Mouse (Mus musculus): ENCODE measurements at regions not wholly inside any gene's neighbourhood (a gene's known extent, or its start where the extent isn't known, plus 50 kb on each side); places are given as distances from the start of the nearest gene placed in this dataset.

GRCm38 (mm10) chr5:64463570-64463969, 307.5 kb downstream of the Tbc1d1 start:
- H3K9ac ChIP-seq = no peak overlapping the region
- no peaks in the 10 kb centered on the region for H3K27me3 ChIP-seq (replicated peaks)
- no peak overlapping the region for H3K27ac ChIP-seq (replicated peaks)
- ATAC-seq (ENCODE audit: extremely low read depth, insufficient number of reproducible peaks, low FRiP score, low TSS enrichment) = no peak
- H3K4me1 ChIP-seq = no peaks in the 10 kb centered on the region
- H3K9me3 ChIP-seq = no peaks in the 10 kb centered on the region
- H3K4me2 ChIP-seq = no peak overlapping the region
- no peaks in the 10 kb centered on the region for H3K36me3 ChIP-seq
- WGBS = 68% methylated on average over 5 of the region's 5 CpGs
- no peak overlapping the region for H3K4me3 ChIP-seq

GRCm38 (mm10) chr5:64466320-64466719, 310.2 kb downstream of the Tbc1d1 start:
- no peaks in the 10 kb centered on the region for H3K27me3 ChIP-seq (replicated peaks)
- H3K4me3 ChIP-seq = no peak overlapping the region
- no peak for ATAC-seq (ENCODE audit: extremely low read depth, insufficient number of reproducible peaks, low FRiP score, low TSS enrichment)
- no peak overlapping the region for H3K27ac ChIP-seq (replicated peaks)
- no peak overlapping the region for H3K4me2 ChIP-seq
- WGBS = 78% methylated on average over 3 of the region's 3 CpGs
- H3K9ac ChIP-seq = no peak overlapping the region
- H3K36me3 ChIP-seq = no peaks in the 10 kb centered on the region
- H3K4me1 ChIP-seq = no peaks in the 10 kb centered on the region
- no peaks in the 10 kb centered on the region for H3K9me3 ChIP-seq

DNA sequence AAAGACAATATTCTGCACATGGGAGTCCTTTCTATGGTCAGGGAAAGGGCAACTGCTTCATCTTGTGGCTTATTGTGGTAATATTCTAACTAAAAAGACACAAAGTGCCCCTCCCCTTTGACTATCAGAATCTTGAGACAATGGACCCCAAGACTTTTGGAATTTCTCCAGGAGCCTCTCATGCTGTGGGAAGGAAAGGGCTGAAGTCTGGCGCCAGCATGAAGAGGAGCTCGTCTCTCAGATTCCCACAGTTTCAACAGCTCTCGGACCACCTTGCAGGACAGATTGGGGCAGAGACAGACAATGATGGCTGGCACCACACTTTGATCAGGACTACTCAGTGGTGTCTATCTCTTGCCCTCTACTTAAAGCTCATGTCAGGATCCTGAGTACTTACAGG, 311.8 kb downstream of the Tbc1d1 start:
- ATAC-seq (ENCODE audit: extremely low read depth, insufficient number of reproducible peaks, low FRiP score, low TSS enrichment) = no peak
- H3K36me3 ChIP-seq = no peaks in the 10 kb centered on the region
- no peak overlapping the region for H3K4me3 ChIP-seq
- H3K27ac ChIP-seq (replicated peaks) = no peak overlapping the region
- H3K27me3 ChIP-seq (replicated peaks) = no peaks in the 10 kb centered on the region
- no peak overlapping the region for H3K9ac ChIP-seq
- peaks cover 5% of the 10 kb centered on the region for H3K4me1 ChIP-seq
- no peaks in the 10 kb centered on the region for H3K9me3 ChIP-seq
- WGBS = 69% methylated on average over 3 of the region's 3 CpGs
- H3K4me2 ChIP-seq = no peak overlapping the region

DNA sequence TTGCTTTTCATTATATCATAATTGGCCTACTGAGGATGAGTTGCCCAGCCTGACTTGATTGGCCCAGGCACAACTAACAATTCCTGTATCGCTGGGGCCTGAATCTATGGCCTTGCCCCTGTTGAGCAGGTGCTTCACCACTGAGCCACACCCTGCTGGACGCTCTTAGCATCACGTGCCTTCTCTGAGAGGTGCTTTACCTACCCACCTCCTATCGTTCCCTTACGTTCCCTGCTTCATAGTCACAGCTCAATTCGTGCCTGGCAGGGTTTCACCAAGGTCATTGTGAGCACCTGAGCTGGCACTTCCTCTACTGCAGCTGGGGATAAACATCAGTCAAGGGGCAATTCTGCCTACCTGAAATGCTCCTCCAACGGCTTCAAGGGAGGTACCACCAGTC, 312.2 kb downstream of the Tbc1d1 start:
- WGBS = 80% methylated on average over 7 of the region's 7 CpGs
- no peak for ATAC-seq (ENCODE audit: extremely low read depth, insufficient number of reproducible peaks, low FRiP score, low TSS enrichment)
- H3K27ac ChIP-seq (replicated peaks) = no peak overlapping the region
- H3K36me3 ChIP-seq = no peaks in the 10 kb centered on the region
- H3K4me3 ChIP-seq = no peak overlapping the region
- H3K4me1 ChIP-seq = peaks cover 5% of the 10 kb centered on the region
- no peaks in the 10 kb centered on the region for H3K27me3 ChIP-seq (replicated peaks)
- no peaks in the 10 kb centered on the region for H3K9me3 ChIP-seq
- H3K4me2 ChIP-seq = no peak overlapping the region
- no peak overlapping the region for H3K9ac ChIP-seq

GRCm38 (mm10) chr5:64472008-64472407, 315.9 kb downstream of the Tbc1d1 start:
- no peak for ATAC-seq (ENCODE audit: extremely low read depth, insufficient number of reproducible peaks, low FRiP score, low TSS enrichment)

DNA sequence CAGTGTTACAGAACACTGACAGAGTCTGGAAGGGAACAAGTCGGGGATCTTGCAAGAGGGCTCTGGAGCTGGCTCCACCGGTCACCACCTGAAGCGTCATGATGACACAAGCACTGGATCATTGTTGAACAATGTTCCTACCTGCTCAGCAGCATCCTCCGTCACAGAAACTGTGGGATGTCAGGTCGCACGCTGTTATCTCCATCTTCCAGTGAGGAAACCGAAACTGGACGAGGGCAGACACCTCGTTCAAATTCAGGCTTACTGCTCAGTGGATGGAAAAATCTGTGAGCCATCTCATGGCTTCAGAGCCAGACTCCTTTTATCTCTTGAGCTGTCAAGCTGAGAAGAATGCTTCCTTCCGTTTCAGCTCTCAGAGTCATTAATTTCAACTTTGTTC, 316.3 kb downstream of the Tbc1d1 start:
- WGBS = 42% methylated on average over 10 of the region's 10 CpGs
- Histone ChIP-seq H3K27ac (replicated peaks) (no peak overlapping the region), H3K4me2 (no peak overlapping the region), H3K9ac (no peak overlapping the region), H3K4me1 (peaks cover 5% of the 10 kb centered on the region), H3K9me3 (no peaks in the 10 kb centered on the region), H3K36me3 (no peaks in the 10 kb centered on the region), H3K27me3 (replicated peaks) (no peaks in the 10 kb centered on the region), H3K4me3 (no peak overlapping the region)
- ATAC-seq (ENCODE audit: extremely low read depth, insufficient number of reproducible peaks, low FRiP score, low TSS enrichment) = no peak

More at GRCm38 (mm10) chr5:64472008-64472407, 315.9 kb downstream of the Tbc1d1 start:
- no peaks in the 10 kb centered on the region for H3K9me3 ChIP-seq
- H3K27me3 ChIP-seq (replicated peaks) = no peaks in the 10 kb centered on the region
- H3K4me1 ChIP-seq = peaks cover 5% of the 10 kb centered on the region
- H3K4me2 ChIP-seq = no peak overlapping the region
- no peak overlapping the region for H3K27ac ChIP-seq (replicated peaks)
- WGBS = 60% methylated on average over 3 of the region's 3 CpGs
- no peak overlapping the region for H3K4me3 ChIP-seq
- H3K9ac ChIP-seq = no peak overlapping the region
- no peaks in the 10 kb centered on the region for H3K36me3 ChIP-seq

GRCm38 (mm10) chr5:64474868-64475267, 318.8 kb downstream of the Tbc1d1 start:
- Histone ChIP-seq H3K36me3 (no peaks in the 10 kb centered on the region), H3K4me1 (peaks cover 5% of the 10 kb centered on the region), H3K27me3 (replicated peaks) (no peaks in the 10 kb centered on the region), H3K9me3 (no peaks in the 10 kb centered on the region), H3K4me2 (no peak overlapping the region), H3K9ac (no peak overlapping the region), H3K4me3 (no peak overlapping the region), H3K27ac (replicated peaks) (no peak overlapping the region)
- WGBS = 80% methylated on average over 1 of the region's 1 CpGs
- no peak for ATAC-seq (ENCODE audit: extremely low read depth, insufficient number of reproducible peaks, low FRiP score, low TSS enrichment)

GRCm38 (mm10) chr5:64475736-64476519, 319.8 kb downstream of the Tbc1d1 start:
- Histone ChIP-seq H3K4me2 (no peak overlapping the region), H3K4me3 (no peak overlapping the region), H3K27me3 (replicated peaks) (no peaks in the 10 kb centered on the region), H3K9me3 (no peaks in the 10 kb centered on the region), H3K27ac (replicated peaks) (no peak overlapping the region), H3K4me1 (peaks cover 5% of the 10 kb centered on the region), H3K36me3 (no peaks in the 10 kb centered on the region), H3K9ac (no peak overlapping the region)
- ATAC-seq (ENCODE audit: extremely low read depth, insufficient number of reproducible peaks, low FRiP score, low TSS enrichment) = no peak
- 73% methylated on average over 8 of the region's 8 CpGs for WGBS

DNA sequence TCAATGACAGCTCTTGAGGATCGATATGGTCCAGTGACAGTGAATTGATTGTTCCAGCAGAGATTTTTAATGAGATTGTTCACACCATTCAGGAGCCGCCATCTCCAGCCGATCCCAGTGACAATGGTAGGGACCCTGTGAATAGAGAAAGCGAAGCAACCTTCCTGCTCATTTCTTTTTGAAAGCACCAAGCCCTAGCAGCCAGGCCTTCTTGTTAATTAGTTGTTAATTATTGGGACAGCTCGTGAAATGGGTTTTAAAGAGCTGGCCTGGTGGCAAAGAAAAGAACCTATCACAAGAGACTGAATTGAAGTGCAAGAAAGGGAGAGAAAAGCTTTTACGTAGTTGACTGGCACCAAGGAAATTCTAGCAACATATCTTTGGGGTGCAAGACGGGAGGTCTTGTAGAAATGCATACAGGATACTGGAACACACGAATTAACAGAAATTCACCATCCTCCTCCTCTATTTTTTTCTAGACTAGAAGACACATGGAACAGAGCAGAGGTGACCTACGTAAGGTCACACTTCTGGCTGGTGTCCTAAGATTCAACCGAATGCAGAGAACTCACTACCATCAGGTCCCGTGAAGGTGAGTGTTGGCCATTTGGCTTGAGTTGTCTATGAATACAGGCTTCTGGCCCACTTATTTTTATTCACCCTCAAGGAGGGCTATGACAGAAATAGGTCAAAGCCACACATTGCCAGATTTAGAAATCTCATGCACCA, 320.7 kb downstream of the Tbc1d1 start:
- ATAC-seq (ENCODE audit: extremely low read depth, insufficient number of reproducible peaks, low FRiP score, low TSS enrichment) = no peak
- no peak overlapping the region for H3K9ac ChIP-seq
- no peak overlapping the region for H3K27ac ChIP-seq (replicated peaks)
- 74% methylated on average over 11 of the region's 11 CpGs for WGBS
- peaks cover 5% of the 10 kb centered on the region for H3K4me1 ChIP-seq
- H3K4me3 ChIP-seq = no peak overlapping the region
- no peak overlapping the region for H3K4me2 ChIP-seq
- no peaks in the 10 kb centered on the region for H3K36me3 ChIP-seq
- no peaks in the 10 kb centered on the region for H3K9me3 ChIP-seq
- no peaks in the 10 kb centered on the region for H3K27me3 ChIP-seq (replicated peaks)

- Histone ChIP-seq H3K27ac (replicated peaks) (no peak overlapping the region), H3K9ac (no peak overlapping the region), H3K4me2 (no peak overlapping the region), H3K4me3 (no peak overlapping the region), H3K36me3 (no peaks in the 10 kb centered on the region), H3K4me1 (no peaks in the 10 kb centered on the region), H3K27me3 (replicated peaks) (no peaks in the 10 kb centered on the region), H3K9me3 (no peaks in the 10 kb centered on the region)
- 81% methylated on average over 13 of the region's 13 CpGs for WGBS
- no peak for ATAC-seq (ENCODE audit: extremely low read depth, insufficient number of reproducible peaks, low FRiP score, low TSS enrichment)
Measured at GRCm38 (mm10) chr5:64478143-64478542, 322.0 kb downstream of the Tbc1d1 start.

- Histone ChIP-seq H3K4me3 (no peak overlapping the region), H3K4me1 (no peaks in the 10 kb centered on the region), H3K4me2 (no peak overlapping the region), H3K9me3 (no peaks in the 10 kb centered on the region), H3K36me3 (no peaks in the 10 kb centered on the region), H3K9ac (no peak overlapping the region), H3K27ac (replicated peaks) (no peak overlapping the region), H3K27me3 (replicated peaks) (no peaks in the 10 kb centered on the region)
- 71% methylated on average over 10 of the region's 10 CpGs for WGBS
- ATAC-seq (ENCODE audit: extremely low read depth, insufficient number of reproducible peaks, low FRiP score, low TSS enrichment) = no peak
Measured at GRCm38 (mm10) chr5:64478599-64479214, 322.6 kb downstream of the Tbc1d1 start.

Measured in heart, embryonic 13.5 days (tissue).